Mouse (Mus musculus) cerebellum, adult 2 months (tissue): Measurements from ENCODE around the gene 1700022I11Rik.

Experiments used
- CTCF ChIP-seq: fragments of 200-500 bp; IDR thresholded peaks from 2 replicates; pipeline ENCODE4 v1.5.1; 2011; ENCODE audit warnings: low read depth, mild to moderate bottlenecking, control low read depth, low read length, moderate library complexity, borderline replicate concordance; ENCODE audit not compliant: insufficient read depth
- POLR2A ChIP-seq: fragments of 200-500 bp; IDR thresholded peaks from 2 replicates; pipeline ENCODE4 v1.6.1; 2011; ENCODE audit warnings: low read length, control low read depth, borderline replicate concordance; ENCODE audit not compliant: insufficient read depth

GRCm38 (mm10) chr4:42944185-42944584, 25.2 kb upstream of the 1700022I11Rik start:
- TF ChIP-seq CTCF (no peak), POLR2A (no peak)
